Mouse (Mus musculus) lung, adult 2 months (tissue): ENCODE measurements around the gene Sdhc.

ENCODE experiments used
- CTCF ChIP-seq: fragments of 200-500 bp; IDR thresholded peaks from 2 replicates; pipeline ENCODE4 v1.5.1; 2011; ENCODE audit warnings: mild to moderate bottlenecking, low read length, control low read depth; ENCODE audit not compliant: insufficient read depth
- POLR2A ChIP-seq: fragments of 200-500 bp; IDR thresholded peaks from 2 replicates; pipeline ENCODE4 v1.6.1; 2011; ENCODE audit warnings: low read depth, mild to moderate bottlenecking, control low read depth, low read length, borderline replicate concordance; ENCODE audit errors: extremely low read depth

DNA sequence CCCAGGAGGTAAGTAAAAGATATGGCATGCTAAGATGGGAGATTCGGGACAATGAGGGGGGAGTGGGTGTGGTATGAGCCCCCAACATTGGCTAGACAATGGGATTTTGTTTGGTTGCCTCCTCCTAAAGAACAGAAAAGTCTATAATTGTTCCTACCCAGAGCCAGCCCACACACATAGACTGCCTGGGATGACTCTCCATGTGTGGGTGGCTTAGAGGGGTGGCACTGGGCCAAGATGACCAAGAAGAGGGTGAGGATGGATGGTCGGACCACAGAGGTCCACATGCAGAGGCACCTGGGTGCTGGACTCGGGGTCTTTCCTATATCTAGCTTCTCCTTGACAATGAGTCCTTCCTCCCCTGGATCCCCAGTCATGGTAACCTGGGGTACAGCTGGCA is 6.2 kb upstream of the Sdhc start:
- TF ChIP-seq CTCF (no peak), POLR2A (no peak)
